Mouse (Mus musculus) regulatory T cell (primary cell): Measurements from ENCODE around the gene Rassf3.

Experiments used
- in situ Hi-C: fragments of 300-600 bp; cut with MboI, MseI; formaldehyde crosslinking; loops from one replicate; pipeline ENCODE4 v1.15.1; 2025; ENCODE audit warnings: high pct_unique_total_duplicates

Gene Rassf3

DNA sequence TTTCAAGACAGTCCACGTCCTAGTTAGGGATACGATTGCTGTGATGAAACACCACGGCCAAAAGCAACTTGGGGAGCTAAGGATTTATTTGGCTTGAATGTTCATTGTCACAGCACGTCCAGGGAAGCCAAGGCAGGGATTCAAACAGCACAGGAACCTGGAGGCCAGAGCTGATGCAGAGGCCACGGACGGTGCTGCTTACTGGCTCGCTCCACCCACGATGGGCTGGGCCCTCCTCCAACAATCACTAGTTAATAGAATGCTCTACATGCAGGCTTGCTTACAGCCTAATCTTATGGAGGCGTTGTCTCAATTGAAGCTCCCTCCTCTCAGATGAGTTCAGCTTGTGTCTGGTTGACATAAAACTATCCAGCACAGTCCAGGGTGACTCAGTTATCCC, 108.4 kb downstream of the Rassf3 start:
- in situ Hi-C loops: loop anchor here (10.0 kb wide), 1 partner anchor 147 kb away; no protein-coding TSS in a partner anchor

GRCm38 (mm10) chr10:121367271-121367670, 108.9 kb downstream of the Rassf3 start:
- in situ Hi-C loops: loop anchor here (10.0 kb wide), 1 partner anchor 148 kb away; no protein-coding TSS in a partner anchor

DNA sequence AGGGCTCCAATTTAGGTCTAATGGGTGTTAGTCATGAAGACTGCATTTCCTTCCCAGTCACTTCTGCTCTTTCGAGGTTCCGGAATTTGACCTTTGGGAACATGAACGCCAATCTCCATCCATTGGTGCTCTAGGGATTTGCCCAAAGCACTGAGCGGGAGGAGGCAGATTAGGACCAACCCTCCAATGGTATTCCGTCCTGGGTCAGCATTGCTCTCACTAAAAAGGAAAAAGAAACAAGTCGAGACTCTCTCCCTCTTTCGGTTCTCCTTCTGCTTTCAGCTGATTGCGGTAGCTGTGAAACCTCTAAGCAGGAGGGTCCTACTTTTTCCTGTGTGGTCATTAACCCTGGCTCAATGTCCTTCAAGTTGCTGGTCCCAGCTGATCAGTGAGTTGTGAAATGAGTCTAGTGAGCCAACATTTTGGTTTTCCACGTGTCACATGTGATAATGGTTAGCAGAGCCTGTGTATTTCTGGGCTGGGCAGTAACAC, 110.3 kb downstream of the Rassf3 start:
- in situ Hi-C loops: loop anchor here (10.0 kb wide), 1 partner anchor 149 kb away; no protein-coding TSS in a partner anchor

DNA sequence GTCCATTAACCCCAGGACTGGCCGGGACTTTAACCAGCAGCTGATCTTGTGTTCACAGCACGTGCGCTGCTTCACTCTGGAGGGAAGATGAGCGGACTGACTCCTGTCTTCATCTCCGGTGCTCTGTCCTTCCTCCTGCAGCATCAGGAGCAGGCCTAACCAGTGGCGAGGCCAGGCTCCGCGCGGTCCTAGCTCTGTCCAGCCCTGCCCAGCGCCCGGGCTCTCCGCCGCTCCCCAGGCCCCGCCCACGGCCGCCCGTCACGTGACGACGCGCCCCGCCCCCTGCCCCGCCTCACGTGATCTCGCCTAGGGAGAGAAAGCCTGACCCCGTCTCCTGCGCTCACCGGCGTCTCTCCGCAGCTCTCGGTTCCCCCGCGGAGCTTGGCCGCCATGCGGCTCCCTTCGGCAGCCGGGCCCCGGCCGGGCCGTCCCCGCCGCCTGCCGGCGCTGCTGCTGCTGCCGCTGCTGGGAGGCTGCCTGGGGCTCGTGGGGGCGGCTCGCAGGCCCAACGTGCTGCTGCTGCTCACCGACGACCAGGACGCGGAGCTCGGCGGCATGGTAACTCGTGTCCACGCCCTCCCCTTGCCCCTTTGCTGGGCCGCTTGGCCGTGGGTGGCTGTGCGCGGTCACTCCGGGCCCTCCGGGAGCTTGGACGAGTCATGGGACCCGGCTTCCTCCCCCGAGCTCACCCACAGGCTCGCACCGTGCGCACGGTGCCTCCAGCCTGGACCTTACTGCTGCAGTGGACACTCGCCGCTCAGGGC, 111.2 kb downstream of the Rassf3 start, which contains the start of gene Gns:
Gene Gns, plus strand, starts transcription at position 290 of the 764 bp plus-strand sequence.
- in situ Hi-C loops: loop anchor here (10.0 kb wide), 1 partner anchor 150 kb away; no protein-coding TSS in a partner anchor

GRCm38 (mm10) chr10:121364306-121364705, 111.8 kb downstream of the Rassf3 start:
- in situ Hi-C loops: loop anchor here (10.0 kb wide), 1 partner anchor 150 kb away; no protein-coding TSS in a partner anchor

DNA sequence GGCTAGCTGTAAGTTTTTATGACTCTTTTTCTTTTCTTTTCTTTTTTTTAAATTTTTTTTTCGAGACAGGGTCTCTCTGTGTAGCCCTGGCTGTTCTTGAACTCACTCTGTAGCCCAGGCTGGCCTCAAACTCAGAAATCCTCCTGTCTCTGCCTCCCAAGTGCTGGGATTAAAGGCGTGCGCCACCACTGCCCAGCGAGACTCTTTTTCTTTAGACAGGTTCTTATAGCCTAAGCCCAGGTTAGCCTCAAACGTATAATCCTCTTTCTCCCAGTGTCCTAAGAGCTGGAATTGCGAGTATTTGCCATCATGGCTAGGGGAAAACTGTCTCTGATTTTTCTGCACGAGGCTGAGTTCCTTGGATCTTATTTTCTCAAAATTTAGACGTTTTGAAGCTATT, 112.9 kb downstream of the Rassf3 start:
- in situ Hi-C loops: loop anchor here (10.0 kb wide), 1 partner anchor 152 kb away; no protein-coding TSS in a partner anchor

DNA sequence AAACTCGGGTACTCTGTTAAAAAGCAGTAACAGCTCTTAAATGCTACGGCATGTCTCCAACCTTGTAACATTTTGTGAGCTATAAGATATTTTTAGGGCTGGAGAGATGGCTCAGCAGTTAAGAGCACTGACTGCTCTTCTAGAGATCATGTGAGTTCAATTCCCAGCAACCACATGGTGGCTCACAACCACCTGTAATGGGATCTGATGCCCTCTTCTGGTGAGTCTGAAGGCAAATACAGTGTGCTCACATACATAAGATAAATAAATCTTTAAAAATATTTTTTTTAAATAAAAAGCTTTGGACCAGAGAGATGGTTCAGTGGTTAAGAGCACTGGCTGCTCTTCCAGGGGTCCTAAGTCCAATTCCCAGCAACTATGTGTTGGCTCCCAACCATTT, 115.8 kb downstream of the Rassf3 start:
- in situ Hi-C loops: loop anchor here (10.0 kb wide), 1 partner anchor 154 kb away; no protein-coding TSS in a partner anchor
